21 mouse cellular contexts compared by ENCODE assay signal in genomic region chr1:54468662-54469061, GRCm38 (mm10). TPM values are rescaled to one million over a fixed set of nuclear protein-coding genes. Genes with fewer than 3 reads are reported as not detected.
DNase-seq lines count a peak whose midpoint lies in the region; ATAC-seq lines count a peak whose summit lies in the region.
"Had no signal": no experiment of that assay in that cellular context is flagged by ENCODE, and none has a peak within 500 bp of the region (broad histone marks: within the 10 kb centered on the region; RNA-seq: fewer than 3 reads in every experiment).

No protein-coding gene starts in this region.

- no peak for ATAC-seq in forebrain, embryonic 14.5 days
- ATAC-seq in forebrain, embryonic 16.5 days, result peak; percentile 64
- ATAC-seq in megakaryocyte, adult 5-6 weeks (ENCODE audit: poor library complexity, severe bottlenecking), result no peak
- ATAC-seq: intestine, postnatal 0 days had no signal

- H3K4me2 ChIP-seq in forebrain, embryonic 14.5 days (ENCODE audit: low read length), result no peak overlapping the region
- no peak overlapping the region for H3K4me2 ChIP-seq in forebrain, embryonic 16.5 days (ENCODE audit: low read length)
- H3K4me2 ChIP-seq: hindbrain, embryonic 15.5 days had no signal

- no peak overlapping the region for H3K4me3 ChIP-seq in forebrain, embryonic 14.5 days (ENCODE audit: low read depth, low read length)
- H3K4me3 ChIP-seq in forebrain, embryonic 10.5 days, result no peak overlapping the region
- no peak overlapping the region for H3K4me3 ChIP-seq in forebrain, embryonic 16.5 days (replicated peaks; ENCODE audit: low read length)
- H3K4me3 ChIP-seq: heart, embryonic 10.5 days; hindbrain, embryonic 15.5 days had no signal

- H3K36me3 ChIP-seq in forebrain, embryonic 14.5 days (ENCODE audit: control insufficient read depth, insufficient read depth, low read length), result peaks cover 5% of the 10 kb centered on the region; the same call in 1 of the 2 replicates
- H3K36me3 ChIP-seq in forebrain, embryonic 10.5 days (replicated peaks), result no peaks in the 10 kb centered on the region
- H3K36me3 ChIP-seq in forebrain, embryonic 16.5 days (ENCODE audit: control insufficient read depth, insufficient read depth), result 0 out of 2 replicates have a peak, but pooled peaks cover 4% of the 10 kb centered on the region
- H3K36me3 ChIP-seq: heart, embryonic 10.5 days; hindbrain, embryonic 15.5 days had no signal

- no peak overlapping the region for H3K27ac ChIP-seq in forebrain, embryonic 14.5 days (ENCODE audit: low read depth, low read length)
- H3K27ac ChIP-seq in forebrain, embryonic 10.5 days, result no peak overlapping the region
- no peak overlapping the region for H3K27ac ChIP-seq in forebrain, embryonic 16.5 days (ENCODE audit: low read length)
- H3K27ac ChIP-seq: heart, embryonic 10.5 days; hindbrain, embryonic 15.5 days; kidney, postnatal 0 days; stomach, postnatal 0 days had no signal

- no peaks in the 10 kb centered on the region for H3K9me3 ChIP-seq in forebrain, embryonic 14.5 days (replicated peaks; ENCODE audit: control insufficient read depth, low read length)
- no peaks in the 10 kb centered on the region for H3K9me3 ChIP-seq in forebrain, embryonic 10.5 days
- no peaks in the 10 kb centered on the region for H3K9me3 ChIP-seq in forebrain, embryonic 16.5 days (ENCODE audit: control insufficient read depth, low read length)
- H3K9me3 ChIP-seq: heart, embryonic 10.5 days; hindbrain, embryonic 15.5 days had no signal

- intact Hi-C loops in left cerebral cortex, postnatal 4 days (cut with DNase I), result no loop called here
- intact Hi-C loops in left cerebral cortex, postnatal 25 days (cut with DNase I), result no loop called here

- H3K9ac ChIP-seq in forebrain, embryonic 14.5 days (ENCODE audit: low read length), result no peak overlapping the region
- no peak overlapping the region for H3K9ac ChIP-seq in forebrain, embryonic 16.5 days (replicated peaks; ENCODE audit: low read depth, low read length)
- H3K9ac ChIP-seq: hindbrain, embryonic 15.5 days had no signal

- no peaks in the 10 kb centered on the region for H3K4me1 ChIP-seq in forebrain, embryonic 14.5 days (ENCODE audit: control insufficient read depth, insufficient read depth, low read length)
- no peaks in the 10 kb centered on the region for H3K4me1 ChIP-seq in forebrain, embryonic 10.5 days
- no peaks in the 10 kb centered on the region for H3K4me1 ChIP-seq in forebrain, embryonic 16.5 days (replicated peaks; ENCODE audit: control insufficient read depth, insufficient read depth, low read length)
- H3K4me1 ChIP-seq: heart, embryonic 10.5 days; hindbrain, embryonic 15.5 days had no signal

- no peaks in the 10 kb centered on the region for H3K27me3 ChIP-seq in forebrain, embryonic 14.5 days (replicated peaks; ENCODE audit: control insufficient read depth, insufficient read depth, low read length)
- no peaks in the 10 kb centered on the region for H3K27me3 ChIP-seq in forebrain, embryonic 10.5 days (ENCODE audit: poor library complexity, severe bottlenecking)
- no peaks in the 10 kb centered on the region for H3K27me3 ChIP-seq in forebrain, embryonic 16.5 days (replicated peaks; ENCODE audit: control insufficient read depth, insufficient read depth, low read length)
- H3K27me3 ChIP-seq: hindbrain, embryonic 15.5 days had no signal

- DNase-seq in forebrain, embryonic 14.5 days (ENCODE audit: low spot score), result peak; percentile 6
- no peak for DNase-seq in forebrain, embryonic 10.5 days (ENCODE audit: extremely low spot score, low spot score)
- peak; percentile 31 for DNase-seq in left cerebral cortex, adult 11 months (ENCODE audit: low spot score)
- DNase-seq in left cerebral cortex, postnatal 4 days, result no peak
- peak; percentile 23 to 82 for DNase-seq in left cerebral cortex, postnatal 25 days (ENCODE audit: low spot score in 2 of 2)
- no peak for DNase-seq in embryo, embryonic 11 days
- DNase-seq: adrenal gland, postnatal 14 days; B cell, adult 2 months; gastrocnemius, postnatal 36 days; heart, postnatal 14 days; liver; lung, adult 18-20 months; right cerebral cortex, postnatal 14 days; thymus, postnatal 14 days had no signal

RNA-seq across cellular contexts. Expression of gene Gtf3c3, which starts 29.9 kb away (rescaled TPM):
- 19.0 and 24.4 TPM in 2 replicates for polyA plus RNA-seq in forebrain, embryonic 14.5 days (2014; fragmentation: Nextera tagmentation; extraction: Ambion mirVana)
- polyA plus RNA-seq in forebrain, embryonic 10.5 days (2016; fragmentation: Nextera tagmentation; extraction: Ambion mirVana), result 31.9 and 33.0 TPM in 2 replicates
- total RNA-seq in left cerebral cortex, postnatal 4 days (2021), result 10 to 100 TPM; 30.2 to 35.2 TPM
- 22.6 and 24.5 TPM in 2 replicates for polyA plus RNA-seq in forebrain, embryonic 16.5 days (2015; fragmentation: Nextera tagmentation; extraction: Ambion mirVana)
- total RNA-seq in left cerebral cortex, postnatal 25 days (2021), result 10 to 100 TPM; 29.2 TPM
- 12.6 and 13.8 TPM in 2 replicates for total RNA-seq in megakaryocyte, adult 5-6 weeks (2015)
- 15.2 and 20.2 TPM in 2 replicates for total RNA-seq in megakaryocyte, adult 5-6 weeks (2017)

Comparison
In these comparisons a context has a peak if more than half of its experiments do, and no peak if none do; other contexts are left out.
1. DNase-seq: peak in forebrain, embryonic 14.5 days (single experiment), left cerebral cortex, adult 11 months (single experiment) and left cerebral cortex, postnatal 25 days (2 of 2); none in forebrain, embryonic 10.5 days (single experiment), left cerebral cortex, postnatal 4 days (single experiment) and embryo, embryonic 11 days (single experiment).